Mouse (Mus musculus): ENCODE results near the gene Ccnc. TPM values are rescaled to one million over a fixed set of nuclear protein-coding genes. Genes with fewer than 3 reads are reported as not detected.

The Ccnc gene
- polyA plus RNA-seq, 1 experiment from 2014 or later = 72.1 TPM

DNA sequence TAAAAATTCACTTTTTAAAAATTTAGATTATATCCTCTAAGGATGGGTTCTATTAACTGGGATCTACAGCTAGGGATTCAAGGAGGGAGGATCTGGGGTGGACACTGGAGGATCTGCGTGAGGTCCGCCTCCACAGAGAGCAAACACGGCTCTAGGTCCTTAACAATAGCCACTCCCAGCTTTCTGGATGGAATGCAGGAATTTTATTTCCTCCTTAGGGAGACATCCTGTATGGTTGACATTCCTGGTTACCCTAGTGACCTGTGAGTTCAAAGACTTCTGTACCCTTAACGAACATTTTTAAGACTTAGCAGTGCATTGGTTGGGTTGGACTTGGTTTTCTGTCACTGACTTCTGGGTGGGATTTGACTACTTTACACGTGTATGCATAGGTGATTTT, 18.2 kb downstream of the Ccnc start:
- Histone ChIP-seq H3K4me3 (no peak overlapping the region), H3K9me3 (replicated peaks) (no peaks in the 10 kb centered on the region), H3K4me1 (no peaks in the 10 kb centered on the region), H3K4me2 (no peak overlapping the region), H3K9ac (no peak overlapping the region), H3K27ac (no peak overlapping the region), H3K27me3 (no peaks in the 10 kb centered on the region), H3K36me3 (ENCODE audit: poor library complexity, severe bottlenecking) (peaks cover 40% of the 10 kb centered on the region)
- WGBS = 84% methylated on average over 5 of the region's 5 CpGs
- no peak for ATAC-seq

DNA sequence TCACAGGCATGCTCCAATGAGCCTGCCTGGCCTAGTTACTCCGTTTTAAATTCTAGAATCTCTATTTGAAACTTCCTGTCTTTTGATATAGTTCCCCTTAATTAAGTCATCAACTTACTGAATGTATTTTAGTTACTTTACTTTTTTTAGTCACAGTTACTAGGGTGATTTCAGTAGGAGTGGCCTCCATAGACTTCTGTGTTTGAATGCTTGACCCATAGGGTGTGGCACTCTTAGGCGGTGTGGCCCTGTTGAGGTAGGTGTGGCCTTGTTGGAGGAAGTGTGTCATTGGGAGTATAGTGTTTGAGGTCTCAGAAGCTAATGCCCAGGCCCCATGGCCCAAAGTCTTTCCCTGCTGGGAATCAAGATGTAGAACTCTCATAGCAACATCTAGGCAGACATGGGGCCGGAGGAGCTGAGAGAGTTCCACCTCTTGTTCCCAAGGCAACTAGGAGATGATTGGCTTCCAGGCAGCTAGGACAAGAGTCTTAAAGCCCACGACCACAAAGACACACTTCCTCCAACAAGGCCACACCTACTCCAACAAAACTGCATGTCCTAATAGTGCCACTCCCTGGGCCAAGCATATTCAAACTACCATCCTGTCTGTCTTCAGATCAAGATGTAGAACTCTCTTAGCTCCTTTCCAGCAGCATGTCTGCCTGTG, 27.8 kb downstream of the Ccnc start:
- Histone ChIP-seq H3K4me1 (no peaks in the 10 kb centered on the region), H3K9me3 (replicated peaks) (no peaks in the 10 kb centered on the region), H3K36me3 (ENCODE audit: poor library complexity, severe bottlenecking) (peaks cover 22% of the 10 kb centered on the region), H3K9ac (no peak overlapping the region), H3K4me2 (no peak overlapping the region), H3K27ac (no peak overlapping the region), H3K4me3 (no peak overlapping the region), H3K27me3 (no peaks in the 10 kb centered on the region)
- 67% methylated on average over 4 of the region's 4 CpGs for WGBS
- no peak for ATAC-seq

DNA sequence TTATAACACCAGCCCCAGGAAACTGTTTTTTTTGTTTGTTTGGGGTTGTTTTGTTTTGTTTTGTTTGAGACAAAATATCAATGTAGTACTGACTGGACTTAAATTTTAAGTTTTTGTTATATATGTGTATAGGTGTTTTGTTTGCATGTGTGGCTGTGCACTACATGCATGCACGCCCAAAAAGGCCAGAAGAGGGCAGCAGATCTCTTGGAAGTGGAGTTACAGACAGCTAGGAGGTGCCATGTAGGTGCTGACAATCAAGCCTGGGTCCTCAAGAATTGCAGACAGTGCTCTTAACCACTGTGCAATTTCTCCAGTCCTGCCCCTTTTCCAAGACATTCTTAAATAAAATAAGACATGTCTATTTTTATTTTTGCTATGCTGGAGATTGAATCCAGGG, 31.4 kb downstream of the Ccnc start:
- 50% methylated on average over 1 of the region's 1 CpGs for WGBS
- no peak overlapping the region for H3K4me2 ChIP-seq
- H3K9me3 ChIP-seq (replicated peaks) = no peaks in the 10 kb centered on the region
- H3K9ac ChIP-seq = no peak overlapping the region
- ATAC-seq = no peak
- no peak overlapping the region for H3K4me3 ChIP-seq
- H3K27me3 ChIP-seq = no peaks in the 10 kb centered on the region
- H3K4me1 ChIP-seq = peaks cover 5% of the 10 kb centered on the region
- peaks cover 9% of the 10 kb centered on the region for H3K36me3 ChIP-seq (ENCODE audit: poor library complexity, severe bottlenecking)
- no peak overlapping the region for H3K27ac ChIP-seq

DNA sequence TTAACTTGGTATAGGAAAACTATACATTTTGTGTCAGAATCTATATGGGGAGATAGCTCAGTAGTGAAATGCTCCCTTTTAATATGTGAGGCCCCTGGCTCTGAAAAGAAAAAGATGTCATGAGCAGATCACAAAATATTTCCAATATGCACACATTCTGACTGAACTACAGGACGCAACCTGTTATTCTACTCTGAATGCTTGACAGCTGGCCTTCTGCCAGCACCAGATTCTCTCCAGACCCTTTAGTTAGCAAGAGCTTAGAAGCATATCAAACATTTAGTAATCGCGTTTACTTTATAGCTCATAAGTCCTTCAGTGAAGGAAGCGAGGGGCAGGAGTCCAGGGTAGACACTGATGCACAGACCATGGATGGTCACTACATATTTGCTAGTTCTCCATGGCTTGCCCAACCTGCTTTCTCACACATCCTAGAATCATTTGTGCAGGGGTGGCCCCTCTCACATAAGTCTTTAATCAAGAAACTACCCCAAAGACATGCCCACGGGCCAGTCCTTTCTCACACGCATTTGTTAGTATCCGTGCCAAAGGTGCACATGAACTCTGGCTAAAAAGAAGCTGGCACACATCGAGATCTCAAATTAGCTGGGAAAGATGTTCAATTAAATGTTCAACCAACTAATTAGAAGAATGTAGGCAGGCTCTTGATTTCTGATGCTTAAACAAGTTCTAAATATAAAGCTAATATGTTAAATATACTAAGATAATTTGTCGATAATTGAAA, 34.1 kb downstream of the Ccnc start:
- WGBS = 66% methylated on average over 9 of the region's 9 CpGs
- no peak overlapping the region for H3K4me3 ChIP-seq
- peaks cover 10% of the 10 kb centered on the region for H3K4me1 ChIP-seq
- peak; percentile 69; the same call in 1 of the 2 replicates for ATAC-seq
- H3K27me3 ChIP-seq = no peaks in the 10 kb centered on the region
- H3K27ac ChIP-seq = no peak overlapping the region; the same call in 1 of the 2 replicates
- H3K4me2 ChIP-seq = no peak overlapping the region
- no peak overlapping the region for H3K9ac ChIP-seq
- H3K9me3 ChIP-seq (replicated peaks) = no peaks in the 10 kb centered on the region
- peaks cover 9% of the 10 kb centered on the region for H3K36me3 ChIP-seq (ENCODE audit: poor library complexity, severe bottlenecking)

DNA sequence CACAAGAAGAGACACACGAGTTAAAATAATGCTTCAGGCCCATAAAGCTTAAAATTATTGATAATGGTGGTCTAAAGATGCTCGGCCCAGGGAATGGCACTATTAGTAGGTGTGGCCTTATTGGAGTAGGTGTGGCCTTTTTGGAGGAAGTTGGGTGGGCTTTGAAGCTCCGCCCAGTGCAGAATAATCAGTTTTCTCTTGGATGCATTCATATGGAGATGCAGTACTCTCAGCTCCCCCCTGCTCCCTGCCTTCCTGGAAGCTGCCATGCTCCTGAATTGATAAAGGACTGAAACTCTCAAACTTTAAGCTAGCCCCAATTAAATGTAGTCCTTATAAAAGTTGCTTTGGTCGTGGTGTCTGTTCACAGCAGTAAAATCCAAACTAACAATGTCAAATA, 36.3 kb downstream of the Ccnc start:
- Histone ChIP-seq H3K9ac (no peak overlapping the region), H3K9me3 (replicated peaks) (no peaks in the 10 kb centered on the region), H3K27me3 (no peaks in the 10 kb centered on the region), H3K4me2 (no peak overlapping the region), H3K27ac (no peak overlapping the region), H3K4me1 (peaks cover 10% of the 10 kb centered on the region), H3K36me3 (ENCODE audit: poor library complexity, severe bottlenecking) (peaks cover 8% of the 10 kb centered on the region), H3K4me3 (no peak overlapping the region)
- no peak for ATAC-seq
- WGBS = 85% methylated on average over 4 of the region's 4 CpGs

DNA sequence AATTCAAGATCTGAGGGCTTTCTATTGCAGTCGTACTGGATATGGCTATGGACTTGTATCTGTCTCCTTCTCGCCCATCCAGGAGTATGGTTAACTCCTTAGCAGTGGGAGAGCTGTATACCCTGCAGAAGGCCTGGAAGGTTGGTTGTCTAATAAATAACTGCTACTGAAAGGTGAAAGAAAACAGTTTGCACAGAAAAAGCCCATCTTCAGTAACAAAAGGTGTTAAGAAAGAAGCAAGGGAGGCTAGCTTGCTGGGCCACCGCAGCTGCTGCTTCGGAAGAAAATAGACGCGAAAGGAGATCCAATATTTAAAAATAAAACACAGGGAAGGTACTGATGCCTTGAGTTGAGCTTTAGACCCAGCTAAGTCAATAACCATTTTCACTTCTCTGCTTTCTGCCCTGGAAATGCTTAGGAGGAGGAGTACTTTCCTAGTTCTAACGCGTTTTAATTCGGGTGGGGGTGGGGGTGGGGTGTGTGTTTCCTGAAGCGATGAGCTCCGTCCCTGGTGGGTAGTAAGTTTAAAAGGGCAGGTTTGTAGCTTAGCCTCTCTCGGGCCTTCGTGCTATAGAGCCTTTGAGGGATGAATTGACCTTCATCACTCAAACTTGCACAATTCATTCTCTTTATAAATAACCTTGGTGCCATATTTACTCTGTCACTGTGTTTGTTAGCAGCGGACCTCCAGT, 38.8 kb downstream of the Ccnc start:
- ATAC-seq = peak; percentile 29
- Histone ChIP-seq H3K9me3 (replicated peaks) (no peaks in the 10 kb centered on the region), H3K4me3 (peak overlapping the region; percentile 68), H3K27ac (no peak overlapping the region), H3K4me2 (peak overlapping the region; percentile 74), H3K27me3 (no peaks in the 10 kb centered on the region), H3K36me3 (ENCODE audit: poor library complexity, severe bottlenecking) (no peaks in the 10 kb centered on the region), H3K4me1 (peaks cover 10% of the 10 kb centered on the region), H3K9ac (peak overlapping the region; percentile 76)
- 20% methylated on average over 14 of the region's 14 CpGs for WGBS

DNA sequence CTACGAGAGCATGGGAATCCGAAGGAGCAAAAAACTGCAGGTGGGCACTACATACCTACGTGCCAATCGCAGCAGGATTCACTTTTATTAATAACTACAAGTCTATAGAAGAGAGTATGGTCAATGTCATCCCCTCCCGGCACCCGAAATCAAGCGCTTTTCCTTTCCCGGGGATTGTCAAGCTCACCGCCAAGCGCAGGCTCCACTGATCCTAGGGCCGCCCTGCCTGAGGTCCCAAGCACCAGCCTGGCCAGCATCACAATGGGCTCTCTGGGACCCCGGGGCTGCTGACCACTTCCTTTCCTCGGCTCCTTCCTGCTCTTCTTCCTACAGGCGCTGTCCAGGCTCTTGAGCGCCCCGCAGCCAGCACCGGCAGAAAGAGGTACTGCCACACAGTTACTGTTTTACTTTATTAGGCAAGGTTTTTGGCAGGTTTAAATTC, 39.4 kb downstream of the Ccnc start, which contains the start of the genes Usp45 and Tstd3:
Usp45 (plus strand) TSS at position 294 of the 442 bp plus-strand sequence.
Tstd3 (minus strand) TSS at position 350 of the 442 bp plus-strand sequence.
- H3K4me2 ChIP-seq = peak within 1 kb of the TSS; percentile 74
- WGBS = 1% methylated on average over 17 of the region's 17 CpGs
- no peaks in the 10 kb centered on the region for H3K9me3 ChIP-seq (replicated peaks)
- H3K36me3 ChIP-seq (ENCODE audit: poor library complexity, severe bottlenecking) = no peaks in the 10 kb centered on the region
- H3K27ac ChIP-seq = no peak within 1 kb of the TSS
- peaks cover 5% of the 10 kb centered on the region; the same call in 1 of the 2 replicates for H3K4me1 ChIP-seq
- H3K9ac ChIP-seq = peak within 1 kb of the TSS; percentile 76
- no peaks in the 10 kb centered on the region for H3K27me3 ChIP-seq
- peak; percentile 93 for ATAC-seq
- peak within 1 kb of the TSS; percentile 68 for H3K4me3 ChIP-seq

DNA sequence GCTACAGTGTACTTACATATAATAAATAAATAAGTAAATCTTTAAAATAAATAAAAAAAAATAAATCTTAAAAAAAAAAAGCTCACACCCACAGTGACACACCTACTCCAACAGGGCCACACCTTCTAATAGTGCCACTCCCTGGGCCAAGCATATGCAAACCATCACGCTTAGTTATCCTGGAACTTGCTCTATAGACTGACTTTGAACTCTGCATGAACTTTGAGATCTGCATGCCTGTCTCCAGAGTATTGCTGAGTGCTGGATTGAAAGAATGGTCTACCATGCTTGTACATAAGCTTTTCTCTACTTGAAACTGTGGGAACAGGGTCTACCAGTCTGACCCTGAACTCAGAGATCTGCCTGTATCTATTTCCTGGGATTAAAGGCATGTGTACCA, 43.6 kb downstream of the Ccnc start:
- Histone ChIP-seq H3K4me2 (no peak overlapping the region), H3K27ac (no peak overlapping the region), H3K9ac (no peak overlapping the region), H3K9me3 (replicated peaks) (no peaks in the 10 kb centered on the region), H3K27me3 (no peaks in the 10 kb centered on the region), H3K4me3 (no peak overlapping the region), H3K36me3 (ENCODE audit: poor library complexity, severe bottlenecking) (no peaks in the 10 kb centered on the region), H3K4me1 (peaks cover 3% of the 10 kb centered on the region; the same call in 1 of the 2 replicates)
- no peak for ATAC-seq
- WGBS = 85% methylated on average over 1 of the region's 1 CpGs

DNA sequence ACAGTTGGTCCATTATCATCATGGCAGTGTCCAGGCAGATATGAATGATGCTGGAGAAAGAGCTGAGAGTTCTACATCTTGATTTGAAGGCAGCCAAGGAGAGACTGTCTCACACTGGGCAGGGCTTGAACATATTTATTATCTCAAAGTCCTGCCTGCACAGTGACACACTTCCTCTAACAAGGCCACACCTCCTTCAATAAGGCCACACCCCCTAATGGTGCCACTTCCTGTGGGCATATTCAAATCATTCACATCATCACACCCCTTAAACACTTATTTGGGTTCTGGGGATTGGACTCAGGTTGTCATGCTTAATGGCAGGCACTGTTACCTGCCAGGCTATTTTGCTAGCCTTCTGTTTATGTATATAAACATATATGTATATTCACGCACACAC, 44.8 kb downstream of the Ccnc start:
- 100% methylated on average over 1 of the region's 1 CpGs for WGBS
- Histone ChIP-seq H3K4me3 (no peak overlapping the region), H3K36me3 (ENCODE audit: poor library complexity, severe bottlenecking) (no peaks in the 10 kb centered on the region), H3K27me3 (no peaks in the 10 kb centered on the region), H3K9me3 (replicated peaks) (no peaks in the 10 kb centered on the region), H3K9ac (no peak overlapping the region), H3K27ac (no peak overlapping the region), H3K4me2 (no peak overlapping the region), H3K4me1 (peaks cover 7% of the 10 kb centered on the region; the same call in 1 of the 2 replicates)
- no peak for ATAC-seq

DNA sequence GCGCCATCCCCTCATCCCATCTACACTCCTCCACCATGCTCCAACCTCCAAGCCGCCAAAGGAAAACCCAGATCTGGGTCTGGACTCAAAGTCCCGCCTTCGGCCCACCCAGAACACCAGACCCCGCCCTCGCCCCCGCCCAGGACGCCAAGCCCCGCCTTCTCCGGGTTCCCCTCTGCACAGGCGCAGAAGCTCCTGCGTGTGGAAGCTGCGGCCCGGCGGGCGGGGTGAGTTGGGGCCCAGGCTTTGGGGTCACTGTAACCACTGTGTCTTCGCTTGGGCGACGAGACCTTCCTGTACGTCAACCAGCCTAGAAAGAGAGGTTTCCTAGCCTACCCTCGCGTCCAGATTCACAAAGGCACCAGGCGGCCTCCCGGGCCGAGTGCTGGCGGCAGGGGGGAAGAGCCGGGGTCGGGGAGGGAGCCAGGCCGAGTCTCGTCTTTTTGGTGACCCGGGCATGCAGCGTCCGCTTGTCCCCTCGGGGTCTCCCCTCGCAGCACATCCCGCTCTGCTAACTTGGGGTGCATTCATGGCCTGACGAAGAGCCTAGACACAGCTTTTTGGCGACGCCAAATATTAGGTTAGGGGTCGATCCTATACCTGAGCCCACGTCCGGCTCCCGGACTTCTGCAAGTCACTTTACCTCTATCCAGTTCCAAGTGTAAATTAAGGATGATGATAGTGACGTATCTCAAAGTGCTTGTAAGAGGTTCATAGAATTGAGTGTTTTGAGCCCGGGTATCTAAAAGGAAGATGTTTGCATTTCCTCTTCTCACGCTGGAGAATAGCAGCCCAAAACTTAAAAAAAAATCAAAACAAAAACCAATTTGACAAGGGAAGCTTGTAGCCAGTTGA, 48.8 kb downstream of the Ccnc start:
- Histone ChIP-seq H3K4me3 (peak overlapping the region; percentile 84), H3K4me1 (peaks cover 10% of the 10 kb centered on the region; the same call in 1 of the 2 replicates), H3K9me3 (replicated peaks) (no peaks in the 10 kb centered on the region), H3K9ac (peak overlapping the region; percentile 86), H3K36me3 (ENCODE audit: poor library complexity, severe bottlenecking) (peaks cover 3% of the 10 kb centered on the region), H3K4me2 (peak overlapping the region; percentile 62), H3K27me3 (no peaks in the 10 kb centered on the region), H3K27ac (no peak overlapping the region)
- under 1% methylated on average over 41 of the region's 46 CpGs for WGBS
- ATAC-seq = peak; percentile 98

DNA sequence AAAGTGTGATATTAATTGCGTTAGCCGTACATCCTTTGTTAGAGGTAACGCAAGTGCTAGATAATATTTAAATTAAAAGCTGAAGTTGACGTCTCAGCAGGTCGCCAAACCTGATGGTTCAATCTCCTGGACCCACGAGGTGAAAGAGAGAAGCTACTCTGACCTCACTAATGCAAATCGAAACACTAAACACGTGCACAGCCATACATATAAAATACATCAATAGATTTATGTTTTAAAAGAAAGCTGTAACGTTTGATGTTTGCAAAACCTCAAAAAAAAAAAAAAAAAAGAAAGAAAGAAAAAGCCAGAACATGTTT, 49.4 kb downstream of the Ccnc start:
- H3K4me2 ChIP-seq = peak overlapping the region; percentile 62
- 6% methylated on average over 9 of the region's 9 CpGs for WGBS
- H3K4me3 ChIP-seq = peak overlapping the region; percentile 84
- no peaks in the 10 kb centered on the region for H3K27me3 ChIP-seq
- no peak overlapping the region for H3K27ac ChIP-seq
- H3K9me3 ChIP-seq (replicated peaks) = no peaks in the 10 kb centered on the region
- ATAC-seq = no peak
- H3K36me3 ChIP-seq (ENCODE audit: poor library complexity, severe bottlenecking) = peaks cover 9% of the 10 kb centered on the region
- H3K4me1 ChIP-seq = peaks cover 10% of the 10 kb centered on the region; the same call in 1 of the 2 replicates
- peak overlapping the region; percentile 86 for H3K9ac ChIP-seq

All from forebrain, embryonic 13.5 days (tissue).